In the genomic region with DNA sequence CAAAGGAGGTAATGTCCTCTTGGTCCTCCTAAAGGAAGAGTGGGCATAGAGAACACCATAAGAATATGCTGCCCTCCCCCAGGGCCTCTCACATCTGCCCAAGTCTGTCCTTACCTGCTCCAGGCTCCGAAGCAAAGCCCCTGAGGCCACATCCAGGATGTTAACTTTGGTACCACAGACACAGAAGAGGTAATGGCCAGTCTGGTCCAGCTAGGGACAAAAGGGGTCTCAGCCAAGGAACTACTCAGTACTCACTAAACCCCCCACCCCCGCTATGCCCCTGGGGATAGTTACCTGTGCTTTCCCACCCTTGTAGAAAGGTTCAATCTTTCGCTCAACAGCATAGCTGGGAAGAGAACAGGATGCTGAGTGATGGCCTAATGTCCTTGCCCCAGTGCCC, we compare ENCODE assay signal across 20 mouse cellular contexts. TPM values are rescaled to one million over a fixed set of nuclear protein-coding genes. Genes with fewer than 3 reads are reported as not detected.
DNase-seq lines count a peak whose midpoint lies in the region; ATAC-seq lines count a peak whose summit lies in the region.
"Had no signal": no experiment of that assay in that cellular context is flagged by ENCODE, and none has a peak within 500 bp of the region (broad histone marks: within the 10 kb centered on the region; RNA-seq: fewer than 3 reads in every experiment).

No protein-coding gene starts in this region.

- H3K4me3 ChIP-seq in forebrain, embryonic 12.5 days (replicated peaks): peak overlapping the region; percentile 81; the same call in 1 of the 2 replicates
- H3K4me3 ChIP-seq in forebrain, embryonic 11.5 days (ENCODE audit: low read depth, low read length): no peak overlapping the region
- peak overlapping the region; percentile 74; the same call in 1 of the 2 replicates for H3K4me3 ChIP-seq in liver, embryonic 12.5 days
- H3K4me3 ChIP-seq in embryonic facial prominence, embryonic 10.5 days: peak overlapping the region; percentile 77
- H3K4me3 ChIP-seq in liver, embryonic 13.5 days (replicated peaks): peak overlapping the region; percentile 79

- H3K4me1 ChIP-seq in forebrain, embryonic 12.5 days: peaks cover 17% of the 10 kb centered on the region
- no peaks in the 10 kb centered on the region for H3K4me1 ChIP-seq in forebrain, embryonic 11.5 days (replicated peaks; ENCODE audit: control insufficient read depth, insufficient read depth, low read length)
- H3K4me1 ChIP-seq in liver, embryonic 12.5 days: peaks cover 36% of the 10 kb centered on the region
- peaks cover 16% of the 10 kb centered on the region for H3K4me1 ChIP-seq in embryonic facial prominence, embryonic 10.5 days
- peaks cover 32% of the 10 kb centered on the region for H3K4me1 ChIP-seq in liver, embryonic 13.5 days (replicated peaks)

- H3K36me3 ChIP-seq in forebrain, embryonic 12.5 days (replicated peaks): peaks cover 45% of the 10 kb centered on the region
- H3K36me3 ChIP-seq in forebrain, embryonic 11.5 days (ENCODE audit: control insufficient read depth, insufficient read depth, low read length): peaks cover 2% of the 10 kb centered on the region; the same call in 1 of the 2 replicates
- H3K36me3 ChIP-seq in liver, embryonic 12.5 days: peaks cover 50% of the 10 kb centered on the region
- peaks cover 51% of the 10 kb centered on the region for H3K36me3 ChIP-seq in embryonic facial prominence, embryonic 10.5 days (replicated peaks)
- H3K36me3 ChIP-seq in liver, embryonic 13.5 days: peaks cover 42% of the 10 kb centered on the region

- H3K9ac ChIP-seq in forebrain, embryonic 12.5 days: 0 out of 2 replicates have a peak overlapping the region, but pooled peaks have one; percentile 12
- no peak overlapping the region for H3K9ac ChIP-seq in forebrain, embryonic 11.5 days (ENCODE audit: low read length)
- H3K9ac ChIP-seq in liver, embryonic 12.5 days: peak overlapping the region; percentile 77
- 0 out of 2 replicates have a peak overlapping the region, but pooled peaks have one; percentile 81 for H3K9ac ChIP-seq in liver, embryonic 13.5 days

- WGBS in forebrain, embryonic 12.5 days: 95% methylated on average over 3 of the region's 3 CpGs
- WGBS in forebrain, embryonic 11.5 days: 97% methylated on average over 3 of the region's 3 CpGs
- WGBS in liver, embryonic 12.5 days (ENCODE audit: insufficient replicate concordance): 87% methylated on average over 3 of the region's 3 CpGs
- WGBS in embryonic facial prominence, embryonic 10.5 days: 91% methylated on average over 3 of the region's 3 CpGs
- 82% methylated on average over 3 of the region's 3 CpGs for WGBS in liver, embryonic 13.5 days (ENCODE audit: insufficient replicate concordance)

- H3K27ac ChIP-seq in forebrain, embryonic 12.5 days: no peak overlapping the region
- H3K27ac ChIP-seq in forebrain, embryonic 11.5 days (ENCODE audit: low read depth, low read length): no peak overlapping the region
- H3K27ac ChIP-seq in liver, embryonic 12.5 days: no peak overlapping the region
- H3K27ac ChIP-seq in embryonic facial prominence, embryonic 10.5 days (replicated peaks): no peak overlapping the region
- H3K27ac ChIP-seq in liver, embryonic 13.5 days: no peak overlapping the region
- H3K27ac ChIP-seq: lung, embryonic 15.5 days had no signal

- no peaks in the 10 kb centered on the region for H3K9me3 ChIP-seq in forebrain, embryonic 12.5 days
- H3K9me3 ChIP-seq in forebrain, embryonic 11.5 days (ENCODE audit: control insufficient read depth, low read length): no peaks in the 10 kb centered on the region
- H3K9me3 ChIP-seq in liver, embryonic 12.5 days (replicated peaks): no peaks in the 10 kb centered on the region
- H3K9me3 ChIP-seq in embryonic facial prominence, embryonic 10.5 days: no peaks in the 10 kb centered on the region
- no peaks in the 10 kb centered on the region for H3K9me3 ChIP-seq in liver, embryonic 13.5 days (replicated peaks)
- H3K9me3 ChIP-seq: lung, embryonic 15.5 days had no signal

- no peaks in the 10 kb centered on the region for H3K27me3 ChIP-seq in forebrain, embryonic 12.5 days
- H3K27me3 ChIP-seq in forebrain, embryonic 11.5 days (ENCODE audit: control insufficient read depth, insufficient read depth, low read length): no peaks in the 10 kb centered on the region
- H3K27me3 ChIP-seq in liver, embryonic 12.5 days (replicated peaks): no peaks in the 10 kb centered on the region
- no peaks in the 10 kb centered on the region for H3K27me3 ChIP-seq in embryonic facial prominence, embryonic 10.5 days (replicated peaks; ENCODE audit: low read depth, poor library complexity, severe bottlenecking)
- no peaks in the 10 kb centered on the region for H3K27me3 ChIP-seq in liver, embryonic 13.5 days
- H3K27me3 ChIP-seq: lung, embryonic 15.5 days had no signal

- ATAC-seq in forebrain, embryonic 12.5 days (ENCODE audit: low FRiP score): no peak
- ATAC-seq in forebrain, embryonic 11.5 days (replicated peaks; ENCODE audit: low FRiP score): no peak
- ATAC-seq in liver, embryonic 12.5 days: no peak
- ATAC-seq in liver, embryonic 13.5 days (ENCODE audit: low read depth): no peak
- ATAC-seq: hindbrain, embryonic 16.5 days had no signal

- peak overlapping the region; percentile 87; the same call in 1 of the 2 replicates for H3K4me2 ChIP-seq in forebrain, embryonic 12.5 days
- H3K4me2 ChIP-seq in forebrain, embryonic 11.5 days (ENCODE audit: low read depth, low read length, severe bottlenecking): no peak overlapping the region
- H3K4me2 ChIP-seq in liver, embryonic 12.5 days: peak overlapping the region; percentile 83
- H3K4me2 ChIP-seq in liver, embryonic 13.5 days: peak overlapping the region; percentile 88

- DNase-seq in forebrain, embryonic 11.5 days (ENCODE audit: low spot score): no peak
- DNase-seq in liver: no peak
- DNase-seq in embryonic facial prominence, embryonic 10.5 days (ENCODE audit: low spot score): no peak
- no peak for DNase-seq in liver, embryonic 13.5 days
- no peak for DNase-seq in frontal cortex, postnatal 10 days (ENCODE audit: low spot score in 2 of 2)
- DNase-seq in heart, adult 8-10 months (ENCODE audit: low spot score): no peak
- DNase-seq: adrenal gland, postnatal 36 days; heart, adult 18-20 months; kidney, adult 11 months; kidney, postnatal 14 days; right cerebral cortex, adult 18-20 months had no signal

RNA-seq across cellular contexts. Expression of a gene that starts 1.6 kb away (rescaled TPM):
- polyA plus RNA-seq in forebrain, embryonic 12.5 days (2016; fragmentation: Nextera tagmentation; extraction: Ambion mirVana): 94.7 and 98.0 TPM in 2 replicates
- 111 and 127 TPM in 2 replicates for polyA plus RNA-seq in forebrain, embryonic 11.5 days (2014; fragmentation: Nextera tagmentation; extraction: Ambion mirVana)
- 65.4 and 71.8 TPM in 2 replicates for polyA plus RNA-seq in liver, embryonic 12.5 days (2016; fragmentation: Nextera tagmentation; extraction: Ambion mirVana)
- polyA plus RNA-seq in embryonic facial prominence, embryonic 10.5 days (2016; fragmentation: Nextera tagmentation; extraction: Ambion mirVana): 152 and 162 TPM in 2 replicates
- polyA plus RNA-seq in liver, embryonic 13.5 days (2015; fragmentation: Nextera tagmentation; extraction: Ambion mirVana): 53.0 and 53.2 TPM in 2 replicates
- 10 to 100 TPM; 14.4 to 21.6 (median 17.3) TPM for total RNA-seq in heart, adult 8-10 months (2022)

RNA-seq across cellular contexts. Expression of a gene that starts 9.8 kb away (rescaled TPM):
- polyA plus RNA-seq in forebrain, embryonic 12.5 days (2016; fragmentation: Nextera tagmentation; extraction: Ambion mirVana): 1.6 and 2.6 TPM in 2 replicates
- polyA plus RNA-seq in forebrain, embryonic 11.5 days (2014; fragmentation: Nextera tagmentation; extraction: Ambion mirVana): 1.7 and 1.9 TPM in 2 replicates
- 0.51 and 0.58 TPM in 2 replicates for polyA plus RNA-seq in liver, embryonic 12.5 days (2016; fragmentation: Nextera tagmentation; extraction: Ambion mirVana)
- 0.72 and 1.9 TPM in 2 replicates for polyA plus RNA-seq in embryonic facial prominence, embryonic 10.5 days (2016; fragmentation: Nextera tagmentation; extraction: Ambion mirVana)
- polyA plus RNA-seq in liver, embryonic 13.5 days (2015; fragmentation: Nextera tagmentation; extraction: Ambion mirVana): 0.14 and 0.34 TPM in 2 replicates
- total RNA-seq in heart, adult 8-10 months (2022): under 1 TPM; 0.49 to 0.84 (median 0.58) TPM

RNA-seq across cellular contexts. Expression of a gene that starts 9.9 kb away (rescaled TPM):
- polyA plus RNA-seq in forebrain, embryonic 12.5 days (2016; fragmentation: Nextera tagmentation; extraction: Ambion mirVana): 49.1 and 50.2 TPM in 2 replicates
- polyA plus RNA-seq in forebrain, embryonic 11.5 days (2014; fragmentation: Nextera tagmentation; extraction: Ambion mirVana): 54.9 and 55.4 TPM in 2 replicates
- 51.4 and 52.5 TPM in 2 replicates for polyA plus RNA-seq in liver, embryonic 12.5 days (2016; fragmentation: Nextera tagmentation; extraction: Ambion mirVana)
- polyA plus RNA-seq in embryonic facial prominence, embryonic 10.5 days (2016; fragmentation: Nextera tagmentation; extraction: Ambion mirVana): 48.9 and 52.3 TPM in 2 replicates
- polyA plus RNA-seq in liver, embryonic 13.5 days (2015; fragmentation: Nextera tagmentation; extraction: Ambion mirVana): 41.3 and 47.7 TPM in 2 replicates
- total RNA-seq in heart, adult 8-10 months (2022): 10 to 100 TPM; 20.0 to 22.2 (median 21.1) TPM

RNA-seq across cellular contexts. Expression of a gene that starts 12.0 kb away (rescaled TPM):
- 0.29 TPM in 1 of 2 replicates, not detected in the other for polyA plus RNA-seq in forebrain, embryonic 12.5 days (2016; fragmentation: Nextera tagmentation; extraction: Ambion mirVana)
- 0.36 and 0.81 TPM in 2 replicates for polyA plus RNA-seq in forebrain, embryonic 11.5 days (2014; fragmentation: Nextera tagmentation; extraction: Ambion mirVana)
- polyA plus RNA-seq in liver, embryonic 12.5 days (2016; fragmentation: Nextera tagmentation; extraction: Ambion mirVana): 0.19 and 0.46 TPM in 2 replicates
- polyA plus RNA-seq in embryonic facial prominence, embryonic 10.5 days (2016; fragmentation: Nextera tagmentation; extraction: Ambion mirVana): 0.13 and 0.29 TPM in 2 replicates
- polyA plus RNA-seq in liver, embryonic 13.5 days (2015; fragmentation: Nextera tagmentation; extraction: Ambion mirVana): 0.10 TPM in 1 of 2 replicates, not detected in the other
- under 1 TPM in 1 of 4 experiments, not detected in 3; 0.23 TPM for total RNA-seq in heart, adult 8-10 months (2022)
- total RNA-seq: adrenal gland, postnatal 36 days; heart, adult 18-20 months; layer of hippocampus, postnatal 14 days; left cerebral cortex, postnatal 36 days; monocyte, adult 5-6 weeks had no signal
- polyA plus RNA-seq: heart, postnatal 0 days; hindbrain, embryonic 16.5 days; stomach, embryonic 14.5 days had no signal

RNA-seq across cellular contexts. Expression of a gene that starts 12.1 kb away (rescaled TPM):
- 946 and 1,025 TPM in 2 replicates for polyA plus RNA-seq in forebrain, embryonic 12.5 days (2016; fragmentation: Nextera tagmentation; extraction: Ambion mirVana)
- polyA plus RNA-seq in forebrain, embryonic 11.5 days (2014; fragmentation: Nextera tagmentation; extraction: Ambion mirVana): 1,407 and 1,469 TPM in 2 replicates
- 1,444 and 1,454 TPM in 2 replicates for polyA plus RNA-seq in liver, embryonic 12.5 days (2016; fragmentation: Nextera tagmentation; extraction: Ambion mirVana)
- 1,693 and 1,819 TPM in 2 replicates for polyA plus RNA-seq in embryonic facial prominence, embryonic 10.5 days (2016; fragmentation: Nextera tagmentation; extraction: Ambion mirVana)
- polyA plus RNA-seq in liver, embryonic 13.5 days (2015; fragmentation: Nextera tagmentation; extraction: Ambion mirVana): 1,350 and 1,469 TPM in 2 replicates
- total RNA-seq in heart, adult 8-10 months (2022): 100 to 1,000 TPM; 631 to 768 (median 679) TPM
